Mouse (Mus musculus) lung, adult 2 months (tissue): ENCODE results near the gene Abcc3. TPM values are rescaled to one million over a fixed set of nuclear protein-coding genes. Genes with fewer than 3 reads are reported as not detected.

Source experiments
- DNase-seq: peaks from one replicate; pipeline ENCODE4 v3.0.0; 2022
- H3K4me1 ChIP-seq: fragments of 200-500 bp; 2 replicates; pipeline ENCODE4 v1.6.1; 2011; ENCODE audit warnings: low read length; ENCODE audit not compliant: control insufficient read depth, insufficient read depth
- H3K4me3 ChIP-seq: fragments of 200-500 bp; replicated peaks from 2 replicates; pipeline ENCODE3; 2011; ENCODE audit warnings: low read depth, mild to moderate bottlenecking, control low read depth, low read length; ENCODE audit errors: extremely low read depth
- CTCF ChIP-seq: fragments of 200-500 bp; IDR thresholded peaks from 2 replicates; pipeline ENCODE4 v1.5.1; 2011; ENCODE audit warnings: mild to moderate bottlenecking, low read length, control low read depth; ENCODE audit not compliant: insufficient read depth
- POLR2A ChIP-seq: fragments of 200-500 bp; IDR thresholded peaks from 2 replicates; pipeline ENCODE4 v1.6.1; 2011; ENCODE audit warnings: low read depth, mild to moderate bottlenecking, control low read depth, low read length, borderline replicate concordance; ENCODE audit errors: extremely low read depth
- WGBS: fragments of 180-500 bp; shearing (Covaris S2); methylation state at CpG from one replicate; pipeline ENCODE4 v1.1.7; 2018; 5-methylcytosine and 5-hydroxymethylcytosine counted together
- polyA plus RNA-seq: library from polyadenylated mRNA; depleted of rRNA; stranded (reverse); fragments of >200 nt; gene quantifications from 2 replicates; pipeline ENCODE4 v1.2.3, GENCODE M21; 2012; rRNA removed

Abcc3 gene
- polyA plus RNA-seq, 1 experiment = 57.9 TPM

DNA sequence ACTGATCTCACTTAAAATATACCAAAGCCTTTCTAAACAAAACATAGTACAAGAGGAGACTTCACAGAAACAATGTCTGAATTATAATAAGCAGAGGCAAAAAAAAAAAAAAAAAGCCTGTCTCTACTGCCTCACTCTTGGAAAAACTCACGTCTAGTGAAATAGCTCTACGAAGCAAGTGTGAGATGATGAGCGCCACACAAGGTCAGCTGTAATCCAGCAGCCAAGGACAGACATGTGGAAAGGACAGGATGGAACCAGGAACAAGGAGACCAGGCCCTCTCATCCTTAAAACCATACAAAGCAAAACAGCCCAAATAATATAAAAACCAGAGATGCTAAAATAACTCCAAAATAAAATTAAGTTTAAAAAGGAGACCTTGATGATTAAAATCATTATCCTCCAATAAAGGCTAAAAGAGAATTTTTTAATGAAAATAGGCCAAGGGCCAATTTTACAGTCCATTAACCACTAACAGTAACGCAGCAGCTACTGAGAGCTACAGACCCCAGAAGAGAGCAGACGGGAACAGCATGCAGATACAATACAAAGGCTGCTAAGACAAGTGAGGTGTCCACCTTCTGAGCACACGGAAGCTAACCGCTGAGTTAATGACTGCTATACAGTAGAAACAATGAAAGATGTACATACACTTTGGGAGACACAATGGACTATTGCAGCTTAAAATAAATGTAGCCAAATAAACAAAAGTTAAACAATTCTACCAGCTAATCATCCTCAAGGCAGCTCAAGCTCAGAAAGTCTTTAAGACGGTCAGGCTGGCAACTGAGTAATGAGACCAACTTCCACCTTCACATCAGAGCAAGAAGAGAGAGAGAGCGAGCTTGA lies 97.6 kb downstream of the Abcc3 start:
- whole genome bisulfite sequencing = 70% methylated on average over 9 of the region's 9 CpGs
- TF ChIP-seq POLR2A = no peak
- TF ChIP-seq CTCF = no peak
- DNase-seq = no peak
- Histone ChIP-seq H3K4me3 (no peak overlapping the region), H3K4me1 (no peaks in the 10 kb centered on the region)

Other genes starting within 250 kb of the Abcc3 start
- gene Tob1, start 181.5 kb downstream of the Abcc3 start, polyA plus RNA-seq = 27.9 and 37.2 TPM in 2 replicates
- 1.4 and 1.7 TPM in 2 replicates for gene Wfikkn2, start 147.0 kb downstream of the Abcc3 start, polyA plus RNA-seq
- gene Gm21885, start 111.1 kb downstream of the Abcc3 start, polyA plus RNA-seq = not detected in 2 replicates
- 10.0 and 16.1 TPM in 2 replicates for gene Luc7l3, start 71.0 kb downstream of the Abcc3 start, polyA plus RNA-seq
- gene Ankrd40, start 65.0 kb downstream of the Abcc3 start, polyA plus RNA-seq = 193 and 235 TPM in 2 replicates
- gene Cacna1g, start 81.2 kb upstream of the Abcc3 start, polyA plus RNA-seq = 3.5 and 4.3 TPM in 2 replicates
- gene Spata20, start 93.2 kb upstream of the Abcc3 start, polyA plus RNA-seq = 0.15 and 0.70 TPM in 2 replicates
- 60.0 and 62.2 TPM in 2 replicates for gene Epn3, start 107.0 kb upstream of the Abcc3 start, polyA plus RNA-seq
- 5.8 and 7.6 TPM in 2 replicates for gene Mycbpap, start 128.7 kb upstream of the Abcc3 start, polyA plus RNA-seq
- 10.3 and 12.7 TPM in 2 replicates for gene Rsad1, start 156.3 kb upstream of the Abcc3 start, polyA plus RNA-seq
- gene Chad, start 172.1 kb upstream of the Abcc3 start, polyA plus RNA-seq = 32.6 and 38.8 TPM in 2 replicates
- 28.0 and 35.2 TPM in 2 replicates for gene Acsf2, start 208.9 kb upstream of the Abcc3 start, polyA plus RNA-seq
- 41.4 and 46.3 TPM in 2 replicates for gene Lrrc59, start 236.8 kb upstream of the Abcc3 start, polyA plus RNA-seq